Mouse (Mus musculus): ENCODE results near the gene Dynlt1c. TPM values are rescaled to one million over a fixed set of nuclear protein-coding genes. Genes with fewer than 3 reads are reported as not detected.
"Not testable (repeated sequence)": the region's sequence is repeated elsewhere in the genome, so short reads cannot be mapped to it uniquely, and the experiment has no call there.

Gene Dynlt1c
- polyA plus RNA-seq, 1 experiment = 5.2 TPM

- peak; percentile 85 for DNase-seq
- peak within 1 kb of the TSS; percentile 47 for H3K4me3 ChIP-seq (ENCODE audit: insufficient read depth, low read depth, low read length)
- not testable (repeated sequence) for H3K4me1 ChIP-seq (ENCODE audit: control insufficient read depth, insufficient read depth, low read length); H3K36me3 ChIP-seq (ENCODE audit: control insufficient read depth, insufficient read depth, low read length); H3K27ac ChIP-seq (ENCODE audit: insufficient read depth, low read depth, low read length); H3K27me3 ChIP-seq (replicated peaks; ENCODE audit: control insufficient read depth, insufficient read depth, low read length)
- 5% methylated on average over 27 of the region's 33 CpGs for WGBS
Measured at GRCm38 (mm10) chr17:6655567-6656281, 54.3 kb downstream of the Dynlt1c start, which contains the start of gene Dynlt1f. TSS of gene Dynlt1f (minus strand) at chr17:6655900.

GRCm38 (mm10) chr17:6656471-6656870, 55.0 kb downstream of the Dynlt1c start:
- 88% methylated on average over 2 of the region's 3 CpGs for WGBS
- DNase-seq = not testable (repeated sequence)

GRCm38 (mm10) chr17:6658801-6659200, 57.3 kb downstream of the Dynlt1c start, which contains the start of gene Sytl3:
TSS of gene Sytl3 (plus strand) at chr17:6659093.
- H3K4me3 ChIP-seq (ENCODE audit: insufficient read depth, low read depth, low read length); H3K4me1 ChIP-seq (ENCODE audit: control insufficient read depth, insufficient read depth, low read length); H3K27me3 ChIP-seq (replicated peaks; ENCODE audit: control insufficient read depth, insufficient read depth, low read length); H3K36me3 ChIP-seq (ENCODE audit: control insufficient read depth, insufficient read depth, low read length); H3K27ac ChIP-seq (ENCODE audit: insufficient read depth, low read depth, low read length); DNase-seq: not testable (repeated sequence)
- WGBS = 82% methylated on average over 4 of the region's 7 CpGs

More at GRCm38 (mm10) chr17:6656471-6656870, 55.0 kb downstream of the Dynlt1c start:
- H3K36me3 ChIP-seq (ENCODE audit: control insufficient read depth, insufficient read depth, low read length); H3K4me3 ChIP-seq (ENCODE audit: insufficient read depth, low read depth, low read length); H3K27me3 ChIP-seq (replicated peaks; ENCODE audit: control insufficient read depth, insufficient read depth, low read length); H3K4me1 ChIP-seq (ENCODE audit: control insufficient read depth, insufficient read depth, low read length); H3K27ac ChIP-seq (ENCODE audit: insufficient read depth, low read depth, low read length): not testable (repeated sequence)

Other genes starting within 250 kb of the Dynlt1c start
- gene Dynlt1b, start 171.6 kb upstream of the Dynlt1c start, polyA plus RNA-seq (2012; rRNA removed) = 205 and 213 TPM in 2 replicates
- gene Dynlt1f, start 54.2 kb downstream of the Dynlt1c start, polyA plus RNA-seq (2012; rRNA removed) = 61.6 and 64.5 TPM in 2 replicates
- 2.8 and 3.7 TPM in 2 replicates for gene Sytl3, start 57.4 kb downstream of the Dynlt1c start, polyA plus RNA-seq (2012; rRNA removed)
- 129 and 152 TPM in 2 replicates for gene Ezr, start 181.1 kb downstream of the Dynlt1c start, polyA plus RNA-seq (2012; rRNA removed)